Mouse (Mus musculus) cerebellum, postnatal 14 days (tissue): ENCODE measurements around the gene Slc28a3.
A peak's percentile ranks its signal among the peaks of the same experiment; 100 is the strongest.

ENCODE experiments used
- DNase-seq, 2 experiments: peaks; one replicate each; pipeline ENCODE4 v3.0.0; 2021; ENCODE audit warnings: mixed read lengths in 2 of 2

Gene Slc28a3

DNA sequence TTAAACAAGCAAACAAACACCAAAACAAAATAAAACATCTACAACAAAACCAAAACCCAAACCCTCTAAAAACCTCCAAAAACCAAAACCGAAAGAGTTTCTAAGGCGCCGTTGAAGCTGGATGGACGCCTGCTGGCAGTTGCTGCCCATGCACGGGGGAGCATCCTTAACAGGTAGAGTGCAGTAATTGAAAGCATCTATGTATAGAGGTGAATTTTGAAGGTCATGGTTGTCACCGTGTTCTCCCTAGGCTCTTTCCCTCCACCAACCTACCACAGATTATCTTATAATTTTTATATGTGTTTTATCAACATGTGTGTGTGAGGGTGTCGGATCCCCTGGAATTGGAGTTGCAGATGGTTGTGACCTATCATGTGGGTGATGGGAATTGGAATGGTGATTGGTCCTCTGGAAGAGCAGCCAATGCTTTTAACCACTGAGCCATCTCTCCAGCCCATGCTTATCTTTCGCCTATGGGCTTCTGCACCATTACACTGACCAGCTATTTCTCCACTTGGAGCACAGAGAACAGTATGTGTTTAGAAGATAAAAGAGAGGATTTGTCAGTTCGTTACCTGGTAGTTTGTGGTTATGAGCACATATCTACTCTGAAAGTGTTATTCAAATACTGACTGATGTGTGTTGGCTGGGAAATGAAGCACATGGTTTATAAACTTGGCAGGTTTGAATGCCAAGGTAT, 89.2 kb downstream of the Slc28a3 start:
- DNase-seq, result no peak

DNA sequence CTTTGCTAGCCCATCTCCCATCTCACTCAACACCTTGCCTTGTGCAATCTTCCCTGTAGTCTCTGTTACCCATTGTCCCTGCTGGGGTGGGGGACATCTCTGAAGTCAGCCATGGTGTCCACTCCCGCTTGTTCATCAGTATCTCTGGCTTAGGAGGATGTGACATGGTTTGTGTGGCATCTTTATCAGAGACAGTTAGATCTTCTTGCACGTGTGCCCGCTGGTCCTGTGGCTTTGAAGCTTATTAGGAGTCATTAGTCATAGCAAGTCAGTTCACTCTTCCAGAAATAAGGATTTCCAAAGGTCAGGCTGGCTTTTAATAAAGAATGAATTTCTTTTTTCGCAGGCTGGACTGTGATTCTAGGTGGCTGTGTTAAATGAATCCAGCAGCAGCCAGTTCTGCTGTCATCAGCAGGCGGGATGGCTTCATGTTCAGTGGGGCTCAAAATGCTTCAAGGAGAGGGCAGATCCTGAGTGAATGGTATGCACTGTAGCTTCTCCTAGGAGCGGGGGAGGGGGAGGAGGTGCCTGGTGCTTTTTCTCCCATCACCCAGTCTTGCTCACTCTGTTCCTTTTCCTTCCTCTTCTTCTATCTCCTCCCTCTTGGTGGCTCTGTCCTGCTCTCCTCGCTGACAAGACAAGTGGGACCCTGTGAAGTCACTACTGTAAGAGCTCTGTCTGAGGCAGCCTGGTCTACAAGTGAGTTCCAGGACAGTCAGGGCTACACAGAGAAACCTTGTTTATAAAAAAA, 89.9 kb downstream of the Slc28a3 start:
- no peak for DNase-seq

DNA sequence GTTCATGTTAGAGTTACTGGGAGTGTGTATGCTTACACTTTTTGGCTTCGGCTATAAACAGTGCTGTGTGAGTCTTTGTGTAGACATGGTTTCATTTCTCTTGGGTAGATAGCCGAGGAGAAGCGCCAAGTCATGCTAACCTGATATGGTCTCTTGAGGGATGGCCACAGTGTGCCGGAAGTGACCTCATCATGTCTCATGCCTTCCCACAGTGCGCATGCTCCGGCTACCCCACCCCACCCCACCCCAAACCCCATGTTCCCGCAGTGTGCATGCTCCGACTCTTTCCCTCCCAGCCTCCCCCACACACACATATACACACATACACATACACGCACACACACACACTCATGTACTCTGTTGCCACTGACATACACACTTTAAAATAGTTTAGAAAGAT, 90.6 kb downstream of the Slc28a3 start:
- DNase-seq, result no peak

DNA sequence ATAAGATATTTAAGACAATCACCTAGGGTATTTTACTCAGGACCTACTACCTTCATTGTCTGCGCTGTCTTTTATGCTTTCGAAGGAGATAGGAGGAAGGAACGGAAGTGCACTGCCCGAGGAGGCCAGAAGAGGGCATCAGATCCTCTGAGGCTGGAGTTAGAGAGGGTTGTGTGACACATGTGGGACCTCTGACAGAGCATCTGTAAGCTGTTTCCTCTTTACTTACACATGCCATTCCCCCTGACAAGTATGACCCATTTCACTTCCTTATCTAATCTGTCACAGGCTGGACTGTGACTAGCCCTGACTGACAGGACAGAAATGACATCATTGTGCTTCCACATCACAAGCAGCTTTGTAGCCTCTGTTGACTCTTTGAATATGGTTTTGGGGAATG, 94.4 kb downstream of the Slc28a3 start:
- no peak for DNase-seq

DNA sequence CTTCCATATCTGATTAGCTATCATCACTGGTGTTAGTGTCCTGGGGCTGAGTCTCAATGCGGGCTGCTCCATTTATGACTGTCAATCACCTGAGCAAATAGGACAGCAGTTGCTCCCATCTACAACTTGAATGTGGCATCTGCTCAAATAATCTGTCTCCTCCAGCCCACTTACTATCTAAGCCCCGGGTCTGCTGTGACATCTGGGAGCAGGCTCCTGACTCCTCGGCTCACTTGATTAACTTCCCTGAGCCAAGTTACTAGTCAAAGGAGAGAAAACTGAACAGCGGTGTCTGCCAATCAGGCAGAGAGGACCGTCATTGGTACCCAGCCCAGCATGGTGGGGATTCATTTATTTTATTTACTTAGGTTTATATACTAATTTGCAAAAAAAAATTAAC, 95.0 kb downstream of the Slc28a3 start:
- DNase-seq, result no peak

DNA sequence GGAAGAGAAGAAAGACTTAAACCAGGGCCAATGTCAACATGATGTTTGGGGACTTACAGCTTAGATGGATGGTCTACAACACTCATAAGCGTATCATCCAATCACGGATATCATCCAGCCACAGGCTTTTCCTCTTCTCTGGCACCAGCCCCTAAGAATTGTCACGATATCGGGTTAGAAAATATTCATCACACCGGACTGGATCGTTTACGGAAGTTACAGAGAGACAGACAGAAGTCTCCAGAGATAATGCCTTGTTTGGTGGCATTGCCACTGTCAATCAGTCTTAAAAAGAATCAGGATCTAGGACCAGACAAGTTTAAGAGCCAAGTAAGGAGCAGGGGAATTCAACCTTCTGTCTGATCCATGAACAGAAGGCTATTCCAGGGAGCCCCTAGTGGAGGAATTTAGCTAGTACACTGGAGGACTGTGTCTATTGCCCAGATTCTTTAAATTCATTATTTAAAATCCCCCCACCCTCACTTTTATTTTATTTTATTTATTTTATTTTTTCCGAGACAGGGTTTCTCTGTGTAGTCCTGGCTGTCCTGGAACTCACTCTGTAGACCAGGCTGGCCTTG, 96.4 kb downstream of the Slc28a3 start:
- peak; percentile 22 to 39 for DNase-seq

DNA sequence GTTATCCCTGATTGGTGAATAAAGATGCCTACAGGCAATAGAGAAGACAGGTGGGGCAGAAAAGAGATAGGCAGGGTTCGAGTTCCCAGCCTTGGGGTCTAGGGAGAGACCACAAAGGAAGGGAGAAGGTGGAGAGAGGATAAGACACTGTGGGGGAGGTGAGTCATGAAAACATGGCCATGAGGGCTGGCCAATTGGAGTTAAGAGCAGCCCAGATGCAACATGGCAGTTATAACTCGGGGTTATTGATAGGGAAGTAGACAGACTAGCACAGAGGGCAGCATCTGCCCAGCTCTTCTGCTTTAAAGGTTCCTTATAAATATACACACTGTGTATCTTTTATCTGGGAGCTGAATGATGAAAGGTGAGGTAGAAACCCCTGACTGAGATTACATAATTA, 98.8 kb downstream of the Slc28a3 start:
- no peak for DNase-seq

DNA sequence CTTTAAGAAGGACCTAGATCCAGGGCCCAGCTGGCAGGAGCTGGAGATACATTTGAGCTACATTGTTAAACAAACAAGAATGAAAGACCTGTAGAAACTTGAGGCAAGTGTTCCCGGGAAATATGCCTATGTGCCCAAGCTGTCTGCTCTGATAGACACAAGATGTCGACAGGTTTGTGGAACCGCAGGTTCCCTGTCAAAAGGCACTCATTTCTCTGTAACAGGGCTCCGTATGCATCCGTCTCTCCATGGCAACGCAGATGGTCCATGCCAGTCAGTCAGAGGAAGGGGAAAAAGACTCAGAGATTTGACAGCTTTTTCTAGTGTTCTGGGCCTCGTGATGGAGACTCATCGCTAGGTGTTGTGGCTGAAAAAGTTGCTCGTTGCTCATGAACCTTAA, 99.4 kb downstream of the Slc28a3 start:
- no peak for DNase-seq

DNA sequence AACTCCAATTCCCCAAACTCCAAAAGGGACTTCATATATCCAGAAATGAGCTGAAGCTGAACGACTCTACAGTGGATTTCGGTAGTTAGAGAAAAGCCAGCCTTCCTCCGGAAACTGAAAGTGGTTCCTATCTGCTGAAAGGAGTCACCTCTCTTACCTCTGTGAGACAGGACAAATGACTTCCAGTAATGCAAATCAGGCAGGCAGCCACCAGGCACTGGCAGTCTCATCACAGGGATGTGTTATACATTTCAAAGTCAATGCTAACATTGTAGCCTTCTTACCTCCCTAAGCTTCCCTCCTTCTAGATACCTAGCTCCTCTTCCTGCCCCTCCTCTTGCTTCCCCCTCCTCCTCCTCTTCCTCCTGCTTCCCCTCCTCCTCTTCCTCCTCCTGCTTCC, 101.4 kb downstream of the Slc28a3 start:
- DNase-seq, result no peak

DNA sequence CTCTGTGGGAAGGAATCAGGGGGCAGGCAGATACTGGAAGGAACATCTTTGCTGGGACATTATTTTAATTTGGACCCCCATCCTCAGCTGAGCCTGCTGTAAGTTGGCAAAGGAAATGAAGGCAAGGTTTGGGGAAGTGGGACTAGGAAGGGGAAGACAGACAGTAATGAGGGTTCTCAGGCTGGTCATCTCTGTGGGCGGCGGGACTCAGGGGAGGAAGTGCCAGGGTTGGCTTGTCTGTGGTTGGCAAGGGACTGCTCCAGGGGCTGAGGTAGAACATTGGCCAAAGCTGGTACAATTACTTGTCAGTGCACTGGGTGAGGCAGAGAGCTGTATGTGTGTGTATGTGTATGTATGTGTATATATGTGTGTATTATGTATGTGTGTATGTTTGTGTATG, 107.1 kb downstream of the Slc28a3 start:
- no peak for DNase-seq

DNA sequence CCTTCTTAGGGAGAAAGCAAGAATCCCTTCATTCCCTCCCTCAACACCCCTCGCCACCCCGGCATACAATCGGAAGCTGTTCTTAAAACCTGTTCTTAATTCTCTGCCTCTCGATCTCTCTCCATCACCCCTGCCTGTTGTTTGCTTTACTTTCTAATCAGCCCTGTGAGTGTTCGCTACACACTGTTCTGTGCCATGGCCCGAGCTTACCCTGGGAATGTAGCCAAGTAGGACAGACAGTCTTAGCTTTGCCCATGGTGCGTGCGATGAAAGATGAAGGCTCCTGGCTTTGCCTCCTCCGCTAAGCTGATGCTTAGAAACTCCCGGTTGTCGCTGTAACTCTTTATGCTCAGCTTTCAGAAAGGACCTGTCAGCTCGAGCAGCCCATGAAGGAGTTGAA, 112.9 kb downstream of the Slc28a3 start:
- peak in 1 of 2 experiments; percentile 15 for DNase-seq
